Mouse (Mus musculus) testis, adult 2 months (tissue): ENCODE measurements around the gene Asb6.

Experiments
- CTCF ChIP-seq: fragments of 200-500 bp; IDR thresholded peaks from 2 replicates; pipeline ENCODE4 v1.5.1; 2012; ENCODE audit warnings: low read depth, mild to moderate bottlenecking, inconsistent platforms, low read length, moderate library complexity; ENCODE audit not compliant: control insufficient read depth, insufficient read depth, insufficient replicate concordance
- POLR2A ChIP-seq: fragments of 200-500 bp; IDR thresholded peaks from 2 replicates; pipeline ENCODE4 v1.6.1; 2012; ENCODE audit warnings: low read depth, mild to moderate bottlenecking, inconsistent platforms, low read length, moderate library complexity; ENCODE audit not compliant: control insufficient read depth

GRCm38 (mm10) chr2:30857076-30857475 is 26.9 kb upstream of the Asb6 start:
- no peak for TF ChIP-seq CTCF
- TF ChIP-seq POLR2A = no peak
